Mouse (Mus musculus): ENCODE results near the gene Kdelr3.

Kdelr3 gene

DNA sequence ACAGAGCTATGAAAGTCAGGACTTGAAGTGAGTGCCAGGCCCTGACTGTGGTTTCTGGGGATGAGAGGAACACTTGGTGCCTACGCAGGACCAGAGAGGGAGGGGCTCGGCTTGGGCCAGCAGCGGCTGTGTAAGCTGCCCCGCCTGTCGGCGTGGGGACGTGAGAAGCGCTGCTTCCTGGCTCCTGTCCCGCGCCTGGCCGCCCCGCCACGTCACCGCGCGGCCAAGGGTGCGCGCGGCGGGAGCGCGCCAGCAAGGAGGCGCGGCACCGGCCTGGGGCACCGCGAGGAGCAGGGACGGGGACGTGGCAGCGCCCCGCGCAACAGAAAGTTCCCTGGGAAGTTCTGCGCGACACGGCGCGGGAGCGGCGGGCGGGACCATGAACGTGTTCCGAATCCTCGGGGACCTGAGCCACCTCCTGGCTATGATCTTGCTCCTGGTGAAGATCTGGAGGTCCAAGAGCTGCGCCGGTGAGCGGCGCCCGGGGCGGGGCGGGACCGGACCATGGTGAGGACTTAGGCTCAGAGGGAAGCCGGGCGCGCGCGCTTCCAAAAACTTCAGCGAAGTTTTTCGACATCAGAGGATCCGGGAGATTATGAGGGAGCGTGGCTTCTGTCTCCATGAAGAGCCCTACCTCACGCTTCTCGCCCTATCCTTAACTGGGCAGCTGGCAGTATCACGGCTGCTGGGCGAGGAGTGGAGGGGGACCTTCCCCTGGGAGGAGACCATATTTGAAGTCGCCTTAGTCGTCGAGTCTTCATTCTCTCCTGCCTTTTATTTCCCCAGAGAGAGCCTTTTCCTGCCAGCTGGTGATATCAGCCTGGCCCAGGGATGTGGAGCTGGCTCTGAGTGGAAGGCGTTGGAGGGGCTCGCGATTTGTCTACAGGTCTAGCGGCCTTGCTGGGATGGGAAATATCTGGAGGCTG, at the start of gene Kdelr3:
TSS of gene Kdelr3 (plus strand) at position 241 of the 926 bp plus-strand sequence.
- peak; percentile 94 for DNase-seq (ENCODE audit: inconsistent ontology term)

DNA sequence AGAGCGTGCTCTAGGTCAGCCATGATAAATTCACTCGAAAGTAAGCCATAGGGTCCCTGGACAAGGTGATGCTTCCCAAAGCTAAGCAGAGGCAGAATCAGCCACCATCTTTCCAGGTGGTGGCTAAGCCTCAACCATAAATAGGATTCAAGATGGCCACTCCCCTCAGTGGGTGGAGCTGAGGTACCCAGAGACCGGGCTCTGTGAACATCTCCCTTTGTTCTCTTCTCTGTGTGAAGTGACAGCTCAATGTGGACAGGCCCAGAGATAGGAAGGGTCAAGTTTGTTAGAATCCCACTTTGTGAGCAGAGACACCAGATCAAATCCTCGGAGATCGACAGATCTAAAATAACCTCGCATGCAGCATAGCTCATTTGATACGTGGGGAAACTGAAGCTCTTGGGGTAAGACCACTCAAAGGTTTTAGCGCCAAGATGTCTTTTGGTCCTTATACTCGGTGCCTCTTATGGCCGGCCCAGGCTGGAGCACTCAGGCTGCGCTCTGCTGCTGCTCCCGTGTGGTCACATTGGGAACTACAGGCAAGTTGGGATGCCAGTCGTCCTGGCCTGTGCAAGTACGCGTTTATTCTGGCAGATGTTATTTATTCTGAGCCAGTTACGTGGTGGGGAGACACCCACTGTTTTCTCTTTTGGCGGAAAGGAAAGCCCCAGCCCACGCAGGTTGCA, 49.5 kb upstream of the Kdelr3 start:
- DNase-seq (ENCODE audit: inconsistent ontology term): peak; percentile 62

DNA sequence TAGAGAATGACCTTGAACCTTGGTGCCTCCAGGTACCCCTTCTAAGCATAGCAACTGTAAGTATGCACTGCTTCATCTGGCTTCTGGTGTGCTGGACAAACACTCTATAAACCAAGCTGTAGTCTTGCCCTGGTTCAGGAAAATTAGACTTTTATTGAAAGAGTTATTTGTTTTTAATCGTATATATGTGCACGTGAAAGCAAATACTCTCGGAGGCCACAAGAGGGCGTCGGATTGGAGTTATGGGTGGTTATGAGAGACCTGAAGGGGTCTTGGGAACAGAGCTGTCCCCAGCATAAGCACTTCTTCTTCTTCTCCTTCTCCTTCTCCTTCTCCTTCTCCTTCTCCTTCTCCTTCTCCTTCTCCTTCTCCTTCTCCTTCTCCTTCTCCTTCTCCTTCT, 46.6 kb upstream of the Kdelr3 start:
- DNase-seq (ENCODE audit: inconsistent ontology term): no peak

DNA sequence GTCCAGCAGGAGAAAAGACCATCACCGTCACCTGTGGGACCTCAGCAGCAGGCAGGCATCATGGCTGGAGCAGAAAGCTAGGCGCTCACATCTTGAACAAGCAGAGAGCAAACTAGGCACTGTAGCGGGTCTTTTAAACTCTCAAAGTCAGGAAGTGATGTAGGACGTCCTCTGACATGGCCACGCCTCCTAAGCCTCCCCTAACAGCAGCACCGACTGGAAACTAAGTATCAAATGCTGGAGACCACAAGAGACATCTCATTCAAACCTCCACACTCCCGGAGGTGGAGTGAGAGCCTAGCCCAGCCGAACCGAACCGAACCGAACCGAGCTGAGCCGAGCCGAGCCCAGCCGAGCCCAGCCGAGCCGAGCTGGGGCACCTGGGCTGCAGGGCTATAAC, 45.6 kb upstream of the Kdelr3 start:
- DNase-seq (ENCODE audit: inconsistent ontology term): no peak

DNA sequence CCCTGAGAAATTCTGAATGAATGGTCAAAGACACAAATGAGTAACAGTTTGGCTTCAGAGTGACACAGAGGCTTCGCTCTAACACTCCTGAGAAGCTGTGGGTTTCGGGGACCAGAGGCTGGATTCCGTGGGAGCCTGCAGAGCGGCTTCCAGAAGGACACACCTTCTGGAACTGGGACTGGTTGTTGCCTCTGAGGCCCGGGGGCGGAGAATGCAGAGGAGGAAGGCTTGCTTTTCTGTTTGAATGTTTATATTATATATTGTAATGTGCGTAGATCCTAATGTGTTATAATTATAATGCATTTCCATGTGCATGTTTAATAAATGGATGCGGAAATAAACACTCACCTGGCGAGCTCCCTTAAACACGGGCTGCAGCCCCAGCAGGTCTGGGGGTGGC, 45.1 kb upstream of the Kdelr3 start:
- no peak for DNase-seq (ENCODE audit: inconsistent ontology term)

DNA sequence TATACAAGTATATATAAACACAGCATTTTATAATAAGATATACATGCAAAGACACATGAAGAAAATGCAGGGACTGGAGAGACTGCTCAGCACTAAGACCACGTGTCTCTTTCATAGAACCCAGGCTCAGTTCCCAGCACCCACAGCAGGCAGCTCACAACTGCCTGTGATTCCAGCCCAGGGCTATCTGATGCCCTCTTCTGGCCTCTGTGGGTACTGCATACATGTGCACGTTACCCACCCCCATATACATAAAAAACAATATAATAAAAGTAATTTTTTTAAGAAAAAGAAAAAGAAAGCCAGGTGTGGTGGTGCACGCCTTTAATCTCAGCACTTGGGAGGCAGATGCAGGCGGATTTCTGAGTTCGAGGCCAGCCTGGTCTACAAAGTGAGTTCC, 43.2 kb upstream of the Kdelr3 start:
- no peak for DNase-seq (ENCODE audit: inconsistent ontology term)

DNA sequence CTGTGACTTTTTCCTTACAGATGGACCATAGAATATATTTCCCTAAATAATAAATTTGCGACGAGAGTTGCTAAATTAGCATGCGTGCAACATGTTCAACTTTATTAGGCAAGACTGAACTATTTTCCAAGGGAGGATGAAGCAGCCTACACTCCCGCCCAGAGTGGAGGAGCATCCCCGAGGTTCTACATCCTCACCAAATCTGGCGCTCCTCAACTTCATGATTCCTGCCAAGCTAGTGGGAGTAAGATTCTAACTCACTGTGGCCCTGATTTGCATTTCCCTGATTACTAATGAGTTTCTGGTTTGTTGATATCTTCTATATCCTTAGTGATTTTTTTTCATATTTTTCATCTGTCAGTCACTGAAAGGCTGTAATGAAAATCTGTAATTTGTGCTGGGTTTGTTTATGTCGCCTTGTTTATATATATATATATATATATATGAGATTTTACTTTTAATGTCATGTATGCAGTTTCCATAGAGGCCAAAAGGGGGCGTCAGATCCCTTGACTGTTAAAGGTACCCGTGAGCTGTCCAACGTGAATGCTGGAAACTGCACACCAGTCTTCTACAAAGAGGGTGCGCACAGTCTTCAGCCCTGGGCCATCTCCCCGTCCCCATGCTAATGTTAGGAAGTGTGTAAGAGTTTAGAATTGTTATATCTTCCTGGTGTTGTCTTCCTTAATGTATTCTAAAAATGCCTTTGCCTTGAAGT, 42.4 kb upstream of the Kdelr3 start:
- no peak for DNase-seq (ENCODE audit: inconsistent ontology term)

DNA sequence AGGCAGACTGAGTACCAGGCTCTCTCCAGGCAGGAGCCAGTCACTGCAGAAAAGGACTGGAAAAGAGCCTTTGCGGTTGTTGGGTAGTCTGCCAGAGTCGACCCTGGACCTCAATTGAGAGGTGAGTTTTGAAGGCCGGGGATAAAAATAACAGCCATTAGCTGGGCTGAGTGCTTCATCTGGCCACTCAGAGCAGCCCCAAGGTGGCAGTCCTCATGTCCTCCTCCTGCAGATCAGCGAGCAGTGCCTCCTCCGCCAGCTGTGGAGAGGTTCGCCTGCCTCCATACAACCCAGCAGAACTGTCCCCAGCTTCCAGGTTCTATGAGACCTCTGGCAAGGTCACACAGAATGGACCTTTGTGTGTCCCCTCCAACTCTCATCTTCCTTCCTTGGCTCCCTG, 39.0 kb upstream of the Kdelr3 start:
- no peak for DNase-seq (ENCODE audit: inconsistent ontology term)

DNA sequence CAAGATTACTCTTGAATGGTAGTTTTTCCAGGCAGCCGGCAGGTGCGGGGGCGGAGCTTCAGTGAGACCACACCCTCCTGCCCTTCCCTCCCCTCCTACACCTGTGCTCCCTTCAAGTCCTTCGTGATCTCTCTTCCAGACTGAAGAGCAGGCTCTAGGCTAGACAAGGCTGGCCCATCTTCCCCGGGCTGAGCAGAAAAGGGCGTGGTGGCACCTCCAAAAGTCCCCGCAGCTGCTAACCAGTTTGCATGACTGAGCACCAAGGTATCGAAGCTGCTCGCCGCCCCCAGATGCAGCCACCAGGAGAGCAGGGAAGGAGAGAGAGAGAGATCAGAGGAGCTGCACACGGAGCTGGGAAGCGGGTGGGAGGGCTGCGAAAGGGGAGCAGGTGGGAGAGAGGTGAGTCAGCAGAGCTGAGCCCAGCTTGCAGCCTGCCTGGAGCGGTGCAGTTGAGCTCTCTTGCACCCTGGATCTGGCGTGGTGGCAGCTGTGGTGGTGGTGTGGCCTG, 35.0 kb upstream of the Kdelr3 start:
- DNase-seq (ENCODE audit: inconsistent ontology term): no peak

DNA sequence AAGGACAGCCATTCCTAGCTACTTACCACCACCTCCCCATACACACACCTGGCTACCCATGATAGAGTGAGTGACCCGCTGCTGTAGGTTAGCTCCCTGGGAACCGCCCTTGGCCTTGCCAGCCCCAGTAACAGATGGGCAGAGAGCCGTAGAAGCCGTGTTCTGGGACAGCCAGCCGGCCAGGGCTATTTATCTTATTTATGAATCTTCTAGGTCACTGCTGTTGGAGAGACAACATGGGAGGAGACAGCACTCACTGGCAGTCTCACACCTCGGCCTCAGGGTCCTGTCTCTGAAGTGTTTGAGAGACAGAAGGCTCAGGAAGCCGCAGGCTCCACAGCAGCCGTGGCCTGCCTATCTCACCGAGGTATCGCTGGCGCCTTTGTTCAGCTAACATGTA, 26.7 kb upstream of the Kdelr3 start:
- DNase-seq (ENCODE audit: inconsistent ontology term): no peak

DNA sequence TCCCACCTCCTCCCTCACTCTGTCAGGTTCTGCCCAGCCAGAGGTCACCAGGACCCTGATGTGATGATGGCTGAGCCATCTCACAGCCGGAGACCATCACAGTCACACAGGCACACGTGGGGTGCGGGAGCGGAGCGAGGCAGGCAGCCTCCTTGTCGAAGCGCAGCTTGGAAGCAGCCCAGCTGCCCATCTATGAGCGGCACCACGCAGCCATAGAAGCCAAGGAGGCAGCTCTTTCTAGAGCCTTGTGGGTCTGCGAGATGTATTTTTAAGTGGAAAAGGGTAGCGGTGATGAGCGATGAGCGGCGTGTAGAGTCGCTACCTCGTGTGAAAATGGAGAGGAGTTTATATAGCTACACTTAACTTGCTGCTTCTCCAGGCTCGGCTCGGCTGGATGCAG, 22.7 kb upstream of the Kdelr3 start:
- no peak for DNase-seq (ENCODE audit: inconsistent ontology term)

DNA sequence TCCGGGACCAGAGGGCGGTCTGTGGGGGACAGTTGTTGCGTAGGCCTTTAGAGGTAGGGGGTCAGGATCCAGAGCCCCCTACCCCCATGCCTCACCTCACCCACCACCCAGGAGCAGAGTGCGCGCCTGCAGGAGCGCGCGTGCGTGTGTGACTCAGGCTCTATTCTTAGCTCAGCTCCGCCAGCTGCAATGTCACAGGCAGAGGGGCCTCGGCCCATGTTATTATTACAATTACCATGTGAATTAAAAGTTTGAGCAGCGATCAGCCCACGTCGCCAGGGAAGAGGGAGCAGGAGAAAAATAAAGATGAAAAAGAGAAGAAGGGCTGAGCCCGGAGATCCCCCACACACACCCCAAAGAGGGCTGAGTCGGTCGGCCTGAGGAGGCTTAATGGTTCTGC, 16.1 kb upstream of the Kdelr3 start:
- DNase-seq (ENCODE audit: inconsistent ontology term): no peak

DNA sequence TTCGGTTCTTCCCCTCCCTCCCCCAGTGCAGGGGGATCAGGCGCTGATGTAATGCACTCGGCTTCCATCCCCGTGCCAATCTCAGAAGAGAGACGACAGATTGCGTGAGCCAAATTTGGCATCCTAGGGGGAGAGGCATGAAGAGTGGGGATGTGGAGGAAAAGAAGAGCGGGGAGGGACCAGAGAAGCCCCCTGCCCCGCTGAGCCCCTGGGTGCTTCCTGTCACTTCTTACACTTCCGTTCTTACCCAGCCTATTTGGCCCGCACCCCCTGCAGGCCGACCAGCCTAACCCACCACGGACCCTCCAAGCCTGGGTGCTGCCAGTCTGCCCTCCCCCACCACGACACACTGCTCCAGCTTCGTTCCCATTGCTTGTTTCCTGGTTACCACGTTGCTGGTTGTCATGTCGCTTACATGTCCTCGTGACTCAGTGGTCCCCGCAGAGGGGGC, 13.3 kb upstream of the Kdelr3 start:
- no peak for DNase-seq (ENCODE audit: inconsistent ontology term)

DNA sequence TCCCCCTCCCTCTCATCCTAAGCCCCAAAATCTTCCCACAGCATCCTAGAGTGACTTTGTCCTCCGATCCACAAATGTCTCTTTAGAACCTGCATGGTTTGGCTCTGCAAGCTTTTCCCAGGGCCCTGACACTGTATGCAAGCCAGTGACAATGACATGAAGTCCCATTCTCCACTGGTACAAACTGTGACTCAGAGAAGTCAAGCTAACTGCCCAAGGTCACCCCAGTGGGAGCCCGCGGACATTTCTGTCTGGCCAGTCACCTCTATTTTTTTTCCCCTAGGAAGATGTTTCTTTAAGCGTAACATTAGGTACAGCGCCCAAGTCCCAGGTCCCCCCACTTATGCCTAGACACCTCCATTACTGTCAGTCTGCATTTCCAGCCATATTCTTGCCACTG, 12.8 kb upstream of the Kdelr3 start:
- DNase-seq (ENCODE audit: inconsistent ontology term): peak; percentile 40

DNA sequence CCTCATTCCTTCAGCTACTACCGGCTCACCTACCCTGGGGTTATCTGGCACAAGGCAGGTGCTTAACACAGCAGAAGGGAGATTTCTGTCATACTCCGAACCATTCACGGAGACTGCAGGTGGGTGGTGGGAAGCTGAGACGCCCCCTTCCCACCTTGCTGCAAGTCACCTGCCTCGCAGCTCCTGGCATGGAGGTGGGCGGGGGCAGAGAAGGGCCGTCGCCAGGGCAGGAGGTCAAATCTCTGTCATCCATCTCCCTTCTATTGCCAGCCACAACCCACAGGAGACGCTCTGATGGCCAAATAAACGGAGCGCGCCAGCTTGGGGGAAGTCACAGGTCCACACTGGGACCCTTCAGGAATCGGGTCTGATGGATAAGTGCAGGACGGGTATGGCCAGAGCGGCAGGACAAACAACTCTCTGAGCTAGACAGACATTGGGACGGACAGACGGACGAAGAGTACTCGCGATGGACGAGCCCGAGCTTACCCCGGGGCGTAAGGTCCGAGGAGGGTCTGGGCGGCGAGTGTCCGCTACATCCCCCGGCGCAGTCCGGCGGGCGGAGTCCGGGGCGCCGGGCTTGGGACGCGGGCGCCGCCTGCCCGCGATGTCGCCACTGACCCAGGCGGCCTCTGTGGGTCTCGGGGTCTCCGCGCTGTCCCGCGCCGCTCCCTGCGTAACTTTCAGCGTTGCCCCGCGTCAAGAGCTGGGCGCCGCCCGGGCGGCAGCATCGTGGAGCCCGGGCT, 11.3 kb upstream of the Kdelr3 start, which contains the start of gene Kcnj4:
TSS of gene Kcnj4 (minus strand) at position 535 of the 746 bp plus-strand sequence.
- peak; percentile 38 for DNase-seq (ENCODE audit: inconsistent ontology term)

DNA sequence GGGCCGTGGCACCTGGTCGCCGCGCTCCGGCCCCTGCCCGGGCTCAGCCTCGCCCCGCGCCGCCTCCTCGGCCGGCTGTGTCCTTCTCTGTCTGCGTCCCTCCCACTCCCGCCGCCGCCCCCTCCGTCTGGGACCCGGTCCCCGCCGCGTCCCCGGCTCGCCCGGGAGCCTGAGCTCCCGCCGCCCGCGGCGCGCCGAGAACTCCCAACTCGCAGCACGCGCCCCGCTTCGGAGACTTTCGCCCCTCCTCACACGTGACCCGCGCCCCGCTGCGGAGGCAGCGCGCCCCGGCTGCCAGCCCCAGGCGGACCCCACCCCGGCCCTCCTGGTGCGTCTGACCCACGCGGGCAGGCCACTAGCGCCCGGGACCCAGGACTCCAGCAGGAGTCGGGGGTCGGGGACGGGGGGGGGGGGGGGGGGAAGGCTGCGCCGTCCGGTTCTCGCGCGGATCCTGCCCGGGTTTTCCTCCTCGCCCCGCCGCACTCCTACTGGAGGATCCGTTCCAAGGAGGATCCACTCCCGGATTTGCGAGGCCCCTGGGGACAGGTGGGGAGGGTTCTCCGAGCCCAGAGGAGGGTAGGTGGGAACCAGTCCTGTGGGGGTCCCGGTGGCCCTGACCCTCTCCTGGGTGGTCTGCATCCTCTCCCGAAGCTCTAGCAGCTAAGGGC, 10.5 kb upstream of the Kdelr3 start:
- peak; percentile 68 for DNase-seq (ENCODE audit: inconsistent ontology term)

DNA sequence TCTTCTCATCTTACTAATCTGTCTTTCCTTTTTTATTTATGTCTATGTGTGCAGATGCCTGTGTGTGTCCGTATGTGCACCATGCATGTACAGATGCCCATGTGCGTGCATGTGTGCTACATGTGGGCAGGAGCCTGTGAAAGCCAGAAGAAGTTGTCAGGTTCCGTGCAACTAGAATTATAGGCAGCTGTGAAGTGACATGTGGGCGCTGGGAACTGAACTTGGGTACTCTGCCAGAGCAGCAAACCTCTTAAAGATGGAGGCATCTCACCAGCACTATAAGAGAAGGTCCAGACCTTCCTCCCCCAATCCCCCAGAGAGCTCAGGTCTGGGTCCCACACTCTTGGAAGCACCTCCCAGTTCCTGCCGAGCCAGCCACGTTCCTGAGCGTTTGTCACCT, 9.8 kb upstream of the Kdelr3 start:
- no peak for DNase-seq (ENCODE audit: inconsistent ontology term)

DNA sequence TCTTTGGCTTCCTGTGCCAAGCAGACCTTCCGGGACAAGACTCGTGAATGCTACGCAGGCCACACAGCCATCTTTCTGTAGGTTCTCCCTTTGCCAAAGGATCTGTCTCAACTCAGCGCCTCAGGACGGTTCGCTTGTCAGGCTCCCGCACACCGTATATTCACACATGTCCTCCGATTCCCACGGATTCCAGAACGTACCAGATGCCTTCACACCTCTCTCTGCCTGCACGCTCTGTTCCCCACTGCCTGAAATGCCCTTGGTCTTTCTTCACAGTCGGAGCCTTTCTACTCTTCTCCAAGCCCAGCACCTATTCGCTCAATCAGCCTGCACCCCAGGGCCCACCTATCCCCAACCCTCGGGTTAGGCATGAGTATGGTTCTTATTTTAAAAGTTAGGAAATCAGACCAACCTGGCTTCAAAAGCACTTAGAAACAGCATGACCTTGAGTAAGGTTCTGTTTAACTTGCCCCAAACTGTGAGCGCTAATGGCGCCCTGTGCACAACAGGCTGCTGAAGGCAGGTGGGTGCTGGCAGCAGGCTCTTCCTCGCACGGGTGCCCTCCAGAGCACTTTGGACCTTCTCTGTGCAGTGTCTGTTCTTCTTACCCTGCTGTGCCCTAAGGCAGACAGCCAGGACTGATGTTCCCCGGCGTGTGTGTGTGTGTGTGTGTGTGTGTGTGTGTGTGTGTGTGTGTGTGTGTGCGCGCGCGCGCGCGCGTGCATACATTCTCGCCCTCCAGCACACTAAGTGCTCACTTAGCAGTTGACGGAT, 9.0 kb upstream of the Kdelr3 start:
- no peak for DNase-seq (ENCODE audit: inconsistent ontology term)

DNA sequence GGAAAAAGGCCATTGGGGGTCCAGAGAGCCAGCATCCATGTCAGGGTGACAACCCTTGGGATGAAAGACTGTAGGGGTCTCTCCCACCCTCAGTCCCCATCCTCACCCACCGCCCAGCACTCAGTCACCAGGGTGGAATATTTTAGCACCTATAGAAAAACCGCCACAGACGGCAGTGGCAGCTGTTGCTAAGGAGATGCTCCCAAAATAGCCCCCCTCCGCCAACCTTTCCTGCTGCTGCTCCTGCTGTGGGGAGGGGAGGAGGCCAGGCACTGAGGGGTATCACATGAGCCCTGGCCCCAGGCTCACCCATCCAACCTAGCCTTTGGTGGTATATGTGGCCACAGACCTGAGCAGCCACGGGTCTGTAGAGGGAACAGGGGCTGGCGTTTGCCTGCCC, 6.2 kb upstream of the Kdelr3 start:
- no peak for DNase-seq (ENCODE audit: inconsistent ontology term)

DNA sequence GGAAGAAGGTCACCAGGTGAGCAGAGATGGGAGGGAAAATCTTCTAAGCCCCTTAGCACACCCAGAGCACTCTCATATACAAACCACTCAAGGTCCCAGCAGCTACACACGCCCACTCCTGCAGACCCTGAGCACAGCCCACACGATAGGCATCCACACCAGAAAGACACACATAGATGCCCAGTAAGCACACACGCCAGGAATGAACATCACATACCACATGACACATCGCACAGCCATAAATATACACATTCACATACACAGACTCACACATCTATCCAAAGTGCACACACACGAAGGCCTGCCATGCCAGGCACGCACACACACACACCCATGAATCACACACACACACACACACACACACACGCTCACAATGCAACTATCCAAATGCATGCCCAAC, 5.8 kb upstream of the Kdelr3 start:
- no peak for DNase-seq (ENCODE audit: inconsistent ontology term)

Measured in Muller cell, postnatal 12 days (primary cell).